Mouse (Mus musculus): ENCODE measurements around the gene Atp11c. TPM values are rescaled to one million over a fixed set of nuclear protein-coding genes. Genes with fewer than 3 reads are reported as not detected.

The Atp11c gene
- polyA plus RNA-seq, 2 experiments: 3.4 to 4.9 TPM

DNA sequence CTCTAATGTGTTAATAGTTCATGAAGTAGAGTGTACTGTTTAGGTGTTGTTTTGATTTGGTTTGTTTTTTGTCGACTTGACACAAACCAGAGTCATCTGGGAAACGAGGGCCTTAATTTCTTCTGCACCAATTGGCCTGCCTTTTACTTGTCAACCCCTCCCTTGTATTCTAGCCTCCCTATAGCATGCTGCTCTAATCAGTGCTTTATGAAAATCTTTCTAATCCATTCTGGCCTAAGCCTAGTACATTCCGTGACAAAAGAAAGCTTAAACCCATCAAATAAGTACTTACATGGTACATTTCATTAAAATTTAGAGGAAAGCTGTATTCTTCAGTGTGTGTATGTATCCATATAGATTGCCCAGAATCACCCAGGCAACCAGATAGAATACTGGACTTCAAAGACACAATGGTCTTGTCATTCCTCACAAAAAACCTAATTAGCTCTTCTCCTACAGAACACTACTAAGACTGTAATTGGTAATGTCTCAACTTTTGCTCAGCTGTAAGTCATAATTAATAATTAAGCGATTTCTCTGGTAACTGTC, 177.9 kb downstream of the Atp11c start:
- no peak overlapping the region for H3K4me2 ChIP-seq (ENCODE audit: low read depth)
- TF ChIP-seq EP300 (IDR thresholded peaks at IDR 0.05; ENCODE audit: low read depth) (no peak), CTCF (IDR thresholded peaks at IDR 0.05; ENCODE audit: low read depth) (no peak)
- no peaks in the 10 kb centered on the region for H3K9me3 ChIP-seq (ENCODE audit: control insufficient read depth, low read length)
- no peak for ATAC-seq (ENCODE audit: insufficient read depth)
- H3K36me3 ChIP-seq (replicated peaks; ENCODE audit: control insufficient read depth, insufficient read depth, low read depth): no peaks in the 10 kb centered on the region
- H3K4me3 ChIP-seq (ENCODE audit: insufficient read depth in 1 of 2, low read depth in 2 of 2, low read length in 2 of 2): no peak overlapping the region
- no peak overlapping the region for H3K9ac ChIP-seq (replicated peaks)
- no peak for DNase-seq (ENCODE audit: low read depth in 3 of 3, low spot score in 3 of 3)
- 36% methylated on average over 4 of the region's 4 CpGs for WGBS (ENCODE audit: insufficient replicate concordance)
- no peaks in the 10 kb centered on the region for H3K4me1 ChIP-seq (replicated peaks; ENCODE audit: control insufficient read depth in 2 of 2, insufficient read depth in 2 of 2, low read length in 1 of 2)
- no peaks in the 10 kb centered on the region for H3K27me3 ChIP-seq (ENCODE audit: control insufficient read depth, insufficient read depth, low read length)
- no peak overlapping the region for H3K27ac ChIP-seq

GRCm38 (mm10) chrX:60405681-60406080, 186.8 kb downstream of the Atp11c start:
- Histone ChIP-seq H3K27me3 (ENCODE audit: control insufficient read depth, insufficient read depth, low read length) (no peaks in the 10 kb centered on the region), H3K4me2 (ENCODE audit: low read depth) (no peak overlapping the region), H3K4me1 (replicated peaks; ENCODE audit: control insufficient read depth in 2 of 2, insufficient read depth in 2 of 2, low read length in 1 of 2) (0 out of 4 replicates have a peak, but pooled peaks cover 0 to 2% of the 10 kb centered on the region in 2 experiments), H3K9me3 (ENCODE audit: control insufficient read depth, low read length) (no peaks in the 10 kb centered on the region), H3K27ac (no peak overlapping the region), H3K36me3 (replicated peaks; ENCODE audit: control insufficient read depth, insufficient read depth, low read depth) (no peaks in the 10 kb centered on the region), H3K9ac (replicated peaks) (no peak overlapping the region), H3K4me3 (ENCODE audit: insufficient read depth in 1 of 2, low read depth in 2 of 2, low read length in 2 of 2) (no peak overlapping the region)
- no peak for DNase-seq (ENCODE audit: low read depth in 3 of 3, low spot score in 3 of 3)
- WGBS (ENCODE audit: insufficient replicate concordance): 75% methylated on average over 4 of the region's 4 CpGs
- no peak for ATAC-seq (ENCODE audit: insufficient read depth)
- TF ChIP-seq EP300 (IDR thresholded peaks at IDR 0.05; ENCODE audit: low read depth): no peak
- TF ChIP-seq CTCF (IDR thresholded peaks at IDR 0.05; ENCODE audit: low read depth): no peak

DNA sequence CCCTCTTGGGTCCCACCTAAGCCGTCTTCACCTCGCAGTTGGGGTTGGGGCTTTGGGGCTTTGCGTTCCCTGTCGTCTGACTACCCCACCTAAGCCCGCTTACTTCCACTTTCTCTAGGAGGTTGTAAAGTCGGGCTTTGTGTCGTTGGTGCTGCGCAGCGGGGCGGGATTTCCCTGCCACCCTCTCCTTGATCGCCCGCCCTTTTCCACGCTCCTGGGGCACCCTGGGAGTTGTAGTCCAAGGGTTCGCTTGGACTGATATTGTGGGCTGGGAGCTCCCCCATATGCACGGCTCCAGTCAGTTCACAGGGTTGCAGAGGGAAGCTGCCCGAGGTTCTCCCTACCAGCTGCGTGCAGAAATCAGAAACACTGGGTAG, 187.8 kb downstream of the Atp11c start:
- no peaks in the 10 kb centered on the region for H3K9me3 ChIP-seq (ENCODE audit: control insufficient read depth, low read length)
- 8% methylated on average over 17 of the region's 17 CpGs for WGBS (ENCODE audit: insufficient replicate concordance)
- no peaks in the 10 kb centered on the region for H3K27me3 ChIP-seq (ENCODE audit: control insufficient read depth, insufficient read depth, low read length)
- H3K4me3 ChIP-seq (ENCODE audit: insufficient read depth in 1 of 2, low read depth in 2 of 2, low read length in 2 of 2): peak overlapping the region; percentile 79 to 86
- H3K4me1 ChIP-seq (replicated peaks; ENCODE audit: control insufficient read depth in 2 of 2, insufficient read depth in 2 of 2, low read length in 1 of 2): 0 out of 4 replicates have a peak, but pooled peaks cover 0 to 2% of the 10 kb centered on the region in 2 experiments
- ATAC-seq (ENCODE audit: insufficient read depth) (peak; percentile 87), DNase-seq (ENCODE audit: low read depth in 3 of 3, low spot score in 3 of 3) (peak; percentile 74 to 84 (median 77))
- TF ChIP-seq CTCF (IDR thresholded peaks at IDR 0.05; ENCODE audit: low read depth): peak; percentile 75
- 0 out of 2 replicates have a peak, but pooled peaks have one; percentile 5 for TF ChIP-seq EP300 (IDR thresholded peaks at IDR 0.05; ENCODE audit: low read depth)
- H3K36me3 ChIP-seq (replicated peaks; ENCODE audit: control insufficient read depth, insufficient read depth, low read depth): no peaks in the 10 kb centered on the region
- peak overlapping the region; percentile 79 for H3K27ac ChIP-seq
- H3K4me2 ChIP-seq (ENCODE audit: low read depth): peak overlapping the region; percentile 59
- H3K9ac ChIP-seq (replicated peaks): peak overlapping the region; percentile 91

DNA sequence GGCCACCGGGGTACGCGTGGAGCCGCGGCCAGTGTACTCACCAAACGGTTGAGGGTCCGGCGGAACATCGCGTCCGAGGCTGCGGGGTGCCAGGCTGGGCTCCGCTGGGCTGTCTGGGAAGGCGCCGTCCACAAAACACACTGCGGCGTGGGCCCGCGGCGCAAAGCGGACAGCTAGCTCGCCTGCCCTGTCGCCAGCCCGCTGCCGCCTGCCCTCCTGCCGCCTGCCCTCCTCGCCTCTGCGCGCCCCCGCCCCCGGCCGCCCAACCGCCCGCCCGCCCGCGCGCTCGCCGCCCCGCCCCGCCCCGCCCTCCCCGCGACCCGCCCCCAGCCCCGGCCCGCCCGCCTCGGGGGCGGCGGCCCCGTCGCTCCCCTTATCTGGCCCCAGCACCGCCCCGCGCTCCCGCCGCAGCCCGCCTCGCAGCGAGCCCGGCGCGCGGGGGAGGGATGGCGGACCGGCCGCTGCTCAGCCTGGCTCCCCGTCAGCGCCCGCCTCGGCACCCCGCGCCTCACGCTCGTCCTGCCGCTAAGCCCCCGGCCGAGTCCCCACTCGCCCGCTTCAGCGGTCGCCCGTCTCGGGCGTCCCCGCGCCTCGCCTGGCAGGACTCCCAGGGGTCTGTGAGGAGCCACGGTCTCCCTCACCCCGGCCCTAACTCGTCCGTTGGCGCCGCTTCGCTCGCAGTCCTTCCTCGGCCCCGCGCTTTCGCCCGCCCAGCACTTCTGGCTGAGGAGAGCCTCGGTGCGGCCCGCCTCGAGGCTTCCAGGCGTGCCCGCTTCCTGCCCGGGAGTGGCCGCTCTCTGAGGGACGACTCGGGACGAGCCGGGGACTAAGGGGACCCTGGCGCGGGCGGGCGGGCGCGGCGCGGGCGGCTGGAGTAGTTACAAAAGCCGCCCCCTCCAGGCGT, 188.5 kb downstream of the Atp11c start:
- ATAC-seq (ENCODE audit: insufficient read depth) (peak; percentile 84), DNase-seq (ENCODE audit: low read depth in 3 of 3, low spot score in 3 of 3) (peak; percentile 41 to 44 (median 43))
- peak overlapping the region; percentile 86 to 87 for H3K4me3 ChIP-seq (ENCODE audit: insufficient read depth in 1 of 2, low read depth in 2 of 2, low read length in 2 of 2)
- peak overlapping the region; percentile 91 for H3K9ac ChIP-seq (replicated peaks)
- no peaks in the 10 kb centered on the region for H3K36me3 ChIP-seq (replicated peaks; ENCODE audit: control insufficient read depth, insufficient read depth, low read depth)
- peak overlapping the region; percentile 79 for H3K27ac ChIP-seq
- peak overlapping the region; percentile 74 for H3K4me2 ChIP-seq (ENCODE audit: low read depth)
- WGBS (ENCODE audit: insufficient replicate concordance): 8% methylated on average over 57 of the region's 126 CpGs
- no peaks in the 10 kb centered on the region for H3K9me3 ChIP-seq (ENCODE audit: control insufficient read depth, low read length)
- no peaks in the 10 kb centered on the region for H3K27me3 ChIP-seq (ENCODE audit: control insufficient read depth, insufficient read depth, low read length)
- no peak for TF ChIP-seq CTCF (IDR thresholded peaks at IDR 0.05; ENCODE audit: low read depth)
- TF ChIP-seq EP300 (IDR thresholded peaks at IDR 0.05; ENCODE audit: low read depth): no peak
- H3K4me1 ChIP-seq (replicated peaks; ENCODE audit: control insufficient read depth in 2 of 2, insufficient read depth in 2 of 2, low read length in 1 of 2): 0 out of 4 replicates have a peak, but pooled peaks cover 0 to 2% of the 10 kb centered on the region in 2 experiments

All from liver, embryonic 14.5 days (tissue).